Mouse (Mus musculus) ES-E14 (cell line): Measurements from ENCODE around the gene Taf6. TPM values are rescaled to one million over a fixed set of nuclear protein-coding genes. Genes with fewer than 3 reads are reported as not detected.

Source experiments
- DNase-seq: peaks from one replicate; pipeline ENCODE4 v3.0.0-alpha.2; 2013; ENCODE audit warnings: low read depth, low spot score
- H3K27ac ChIP-seq: 2 replicates; pipeline ENCODE4 v1.5.1; 2012; ENCODE audit warnings: low read depth, mild to moderate bottlenecking, low read length, moderate library complexity, mixed read lengths; ENCODE audit not compliant: poor library complexity, insufficient read depth, severe bottlenecking
- H3K36me3 ChIP-seq: 2 replicates; pipeline ENCODE4 v1.6.1; 2012; ENCODE audit warnings: mild to moderate bottlenecking, low read length, moderate library complexity, mixed read lengths; ENCODE audit not compliant: control insufficient read depth, poor library complexity, insufficient read depth, severe bottlenecking
- H3K4me1 ChIP-seq, 2 experiments: fragments of 150-350 bp in 1 of 2; sonication (generic) in 1 of 2; 2 replicates each; pipeline ENCODE4 v1.6.1; 2012; ENCODE audit warnings: low read length in 2 of 2, mild to moderate bottlenecking in 1 of 2, mixed read lengths in 1 of 2; ENCODE audit not compliant: control insufficient read depth in 2 of 2, insufficient read depth in 2 of 2, poor library complexity in 1 of 2
- H3K4me3 ChIP-seq, 2 experiments: fragments of 150-350 bp in 1 of 2; sonication (generic) in 1 of 2; 2 replicates each; pipeline ENCODE4 v1.5.1; 2012; ENCODE audit warnings: low read length in 2 of 2, low read depth in 1 of 2, mild to moderate bottlenecking in 1 of 2, mixed read lengths in 1 of 2; ENCODE audit not compliant: insufficient read depth in 1 of 2, poor library complexity in 1 of 2, severe bottlenecking in 1 of 2
- H3K9ac ChIP-seq: 2 replicates; pipeline ENCODE4 v1.6.1; 2012; ENCODE audit warnings: low read depth, mild to moderate bottlenecking, low read length, mixed read lengths; ENCODE audit not compliant: poor library complexity, insufficient read depth, severe bottlenecking
- H3K9me3 ChIP-seq: fragments of 150-350 bp; sonication (generic); 2 replicates; pipeline ENCODE4 v1.6.1; 2012; ENCODE audit warnings: low read depth, mild to moderate bottlenecking, low read length; ENCODE audit not compliant: control insufficient read depth, insufficient read depth
- CHD2 ChIP-seq: IDR thresholded peaks from 2 replicates; pipeline ENCODE4 v1.6.1; 2014; ENCODE audit warnings: mild to moderate bottlenecking, low read depth, low read length, inconsistent platforms
- HCFC1 ChIP-seq: IDR thresholded peaks from 2 replicates; pipeline ENCODE4 v1.6.1; 2012; ENCODE audit warnings: low read length, inconsistent platforms, borderline replicate concordance; ENCODE audit not compliant: insufficient read depth
- MAFK ChIP-seq: IDR thresholded peaks from 2 replicates; pipeline ENCODE4 v1.6.1; 2014; ENCODE audit warnings: mild to moderate bottlenecking, low read depth, low read length, inconsistent platforms; ENCODE audit not compliant: insufficient read depth
- ZC3H11A ChIP-seq: IDR thresholded peaks from 2 replicates; pipeline ENCODE4 v1.6.1; 2012; ENCODE audit warnings: low read depth, mild to moderate bottlenecking, inconsistent platforms, low read length, borderline replicate concordance
- ZNF384 ChIP-seq: IDR thresholded peaks from 2 replicates; pipeline ENCODE4 v1.6.1; 2012; ENCODE audit warnings: low read depth, low read length, inconsistent platforms
- in situ Hi-C, 2 experiments: fragments of 600-800 bp; cut with MboI; formaldehyde crosslinking; loops; one replicate each; pipeline ENCODE4 v1.15.1; 2025; ENCODE audit warnings: low sequenced_read_pairs in 2 of 2, inconsistent platforms in 1 of 2; ENCODE audit not compliant: unreplicated experiment in 2 of 2
- total RNA-seq: library from RNA; depleted of rRNA; stranded (reverse); fragments of 300-350 nt; gene quantifications from 2 replicates; pipeline ENCODE4 v1.2.3, GENCODE M21; 2012

Taf6 gene
- total RNA-seq, 1 experiment = 59.3 TPM

- Histone ChIP-seq H3K36me3 (peaks cover 10% of the 10 kb centered on the region), H3K27ac (no peak overlapping the region)
- DNase-seq = peak; percentile 77
Measured at GRCm38 (mm10) chr5:138187661-138188306, 533 bp upstream of the Taf6 start.

GRCm38 (mm10) chr5:138173217-138173616 lies 14.0 kb downstream of the Taf6 start:
- Histone ChIP-seq H3K36me3 (peaks cover 42% of the 10 kb centered on the region), H3K9ac (no peak overlapping the region; the same call in 1 of the 2 replicates)
- TF ChIP-seq ZC3H11A = no peak
- TF ChIP-seq MAFK = no peak
- TF ChIP-seq CHD2 = no peak
- no peak for TF ChIP-seq ZNF384
- no peak for TF ChIP-seq HCFC1

More at GRCm38 (mm10) chr5:138187661-138188306, 533 bp upstream of the Taf6 start:
- peaks cover 0 to 7% of the 10 kb centered on the region in 2 experiments; a peak in 2 of 4 replicates for H3K4me1 ChIP-seq
- peak overlapping the region; percentile 89 for H3K9ac ChIP-seq
- no peaks in the 10 kb centered on the region for H3K9me3 ChIP-seq
- peak overlapping the region; percentile 76 to 85 for H3K4me3 ChIP-seq
- in situ Hi-C loops = no loop called here
- peak; percentile 99 for TF ChIP-seq HCFC1
- TF ChIP-seq MAFK = no peak

GRCm38 (mm10) chr5:138171695-138172491 lies 15.4 kb downstream of the Taf6 start, which contains the start of the genes Ap4m1 and Mcm7:
Gene Ap4m1, plus strand, starts transcription at chr5:138172002.
Gene Mcm7, minus strand, starts transcription at chr5:138172422.
- peak within 1 kb of the TSS; percentile 98 for H3K27ac ChIP-seq
- H3K9me3 ChIP-seq = no peaks in the 10 kb centered on the region
- TF ChIP-seq MAFK = no peak
- TF ChIP-seq HCFC1 = no peak; the same call in 1 of the 2 replicates
- TF ChIP-seq ZNF384 = no peak
- peak; percentile 84 for TF ChIP-seq CHD2
- TF ChIP-seq ZC3H11A = no peak
- in situ Hi-C loops = no loop called here
- peak; percentile 97 for DNase-seq
- peaks cover 3 to 9% of the 10 kb centered on the region in 2 experiments; a peak in 2 of 4 replicates for H3K4me1 ChIP-seq
- H3K36me3 ChIP-seq = peaks cover 42% of the 10 kb centered on the region
- H3K4me3 ChIP-seq = peak within 1 kb of the TSS; percentile 90 to 92
- H3K9ac ChIP-seq = peak within 1 kb of the TSS; percentile 99

More at GRCm38 (mm10) chr5:138173217-138173616, 14.0 kb downstream of the Taf6 start:
- in situ Hi-C loops = no loop called here
- DNase-seq = no peak
- Histone ChIP-seq H3K4me1 (peaks cover 3 to 7% of the 10 kb centered on the region in 2 experiments; a peak in 2 of 4 replicates), H3K27ac (no peak overlapping the region), H3K9me3 (no peaks in the 10 kb centered on the region), H3K4me3 (no peak overlapping the region)

- peaks cover 3 to 9% of the 10 kb centered on the region in 2 experiments; a peak in 2 of 4 replicates for H3K4me1 ChIP-seq
- peak overlapping the region; percentile 99 for H3K9ac ChIP-seq
- no peaks in the 10 kb centered on the region for H3K9me3 ChIP-seq
- H3K27ac ChIP-seq = peak overlapping the region; percentile 98
- H3K36me3 ChIP-seq = peaks cover 44% of the 10 kb centered on the region
- DNase-seq = peak; percentile 88
- in situ Hi-C loops = no loop called here
- H3K4me3 ChIP-seq = peak overlapping the region; percentile 88 to 92
- TF ChIP-seq HCFC1 (peak; percentile 61), MAFK (no peak), CHD2 (0 out of 2 replicates have a peak, but pooled peaks have one; percentile 59), ZC3H11A (no peak), ZNF384 (no peak)
Measured at GRCm38 (mm10) chr5:138170936-138171561, 16.2 kb downstream of the Taf6 start.
